Mouse (Mus musculus) kidney, adult 2 months (tissue): Measurements from ENCODE around the gene Gtpbp3.

Experiments used
- CTCF ChIP-seq: fragments of 200-500 bp; conservative IDR thresholded peaks from 2 replicates; pipeline ENCODE4 v1.5.1; 2011; ENCODE audit warnings: low read depth, mild to moderate bottlenecking, control low read depth, low read length, moderate library complexity, mixed read lengths; ENCODE audit not compliant: insufficient read depth, insufficient read length
- POLR2A ChIP-seq: fragments of 200-500 bp; IDR thresholded peaks from one replicate; pipeline ENCODE4 v1.6.1; 2011; ENCODE audit warnings: low read depth, low read length, control low read depth

- TF ChIP-seq CTCF (no peak), POLR2A (no peak)
Measured at GRCm38 (mm10) chr8:71487691-71488445, at the start of gene Gtpbp3.
